Mouse (Mus musculus) heart, postnatal 25 days (tissue): ENCODE measurements around the gene Ppl. TPM values are rescaled to one million over a fixed set of nuclear protein-coding genes. Genes with fewer than 3 reads are reported as not detected.

Source experiments
- DNase-seq: peaks from one replicate; pipeline ENCODE4 v3.0.0; 2022; ENCODE audit warnings: low spot score
- intact Hi-C: fragments of 180-260 bp; cut with DNase I; formaldehyde crosslinking; loops from one replicate; pipeline ENCODE4 v1.15.1; 2025
- total RNA-seq, 2 experiments: library from RNA; stranded (reverse); gene quantifications; 2 replicates each; pipeline ENCODE4 v1.2.3; 2021

Ppl gene
- total RNA-seq, 2 experiments from 2014 or later: 3.8 to 5.0 TPM

GRCm38 (mm10) chr16:5131251-5131922, 834 bp downstream of the Ppl start:
- DNase-seq: no peak
- intact Hi-C loops: no loop called here

DNA sequence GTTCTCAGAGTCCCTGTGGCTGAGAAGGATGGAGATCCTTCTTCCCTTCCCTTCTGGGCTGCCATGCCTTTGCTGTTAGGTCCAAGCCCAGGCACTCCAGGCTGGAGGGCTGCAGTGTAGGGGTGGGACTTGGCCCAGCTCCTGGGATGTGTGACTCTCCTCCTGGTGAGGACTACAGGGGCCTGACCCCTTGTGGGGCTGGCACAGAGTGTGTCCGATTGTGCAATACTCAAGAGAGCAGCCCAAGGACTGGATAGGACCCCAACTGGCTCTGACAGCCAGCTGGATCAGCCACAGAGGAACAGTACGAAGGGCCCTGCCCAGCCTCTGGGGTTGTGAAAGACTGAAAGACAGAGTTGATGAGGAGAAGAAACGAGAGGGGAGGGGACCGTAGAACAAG, 1.5 kb downstream of the Ppl start:
- intact Hi-C loops: no loop called here
- peak; percentile 88 for DNase-seq

DNA sequence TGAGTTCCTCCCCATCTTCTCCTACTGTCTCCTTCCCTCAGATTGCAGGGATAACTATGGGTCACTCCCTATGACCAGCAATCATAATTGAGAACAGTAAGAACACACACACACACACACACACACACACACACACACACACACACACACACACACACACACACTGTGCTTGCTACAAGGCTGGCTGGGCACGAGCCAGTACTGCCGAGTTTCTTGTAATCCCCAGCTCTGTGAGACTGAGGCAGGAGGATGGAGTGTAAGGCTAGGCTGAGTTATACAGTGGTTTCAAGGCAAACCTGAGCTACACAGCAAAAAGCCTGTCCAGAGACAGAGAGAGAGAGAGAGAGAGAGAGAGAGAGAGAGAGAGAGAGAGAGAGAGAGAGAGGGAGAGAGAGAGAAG, 2.0 kb downstream of the Ppl start:
- intact Hi-C loops: no loop called here
- DNase-seq: no peak

GRCm38 (mm10) chr16:5123476-5123875, 8.7 kb downstream of the Ppl start:
- intact Hi-C loops: no loop called here
- DNase-seq: no peak

DNA sequence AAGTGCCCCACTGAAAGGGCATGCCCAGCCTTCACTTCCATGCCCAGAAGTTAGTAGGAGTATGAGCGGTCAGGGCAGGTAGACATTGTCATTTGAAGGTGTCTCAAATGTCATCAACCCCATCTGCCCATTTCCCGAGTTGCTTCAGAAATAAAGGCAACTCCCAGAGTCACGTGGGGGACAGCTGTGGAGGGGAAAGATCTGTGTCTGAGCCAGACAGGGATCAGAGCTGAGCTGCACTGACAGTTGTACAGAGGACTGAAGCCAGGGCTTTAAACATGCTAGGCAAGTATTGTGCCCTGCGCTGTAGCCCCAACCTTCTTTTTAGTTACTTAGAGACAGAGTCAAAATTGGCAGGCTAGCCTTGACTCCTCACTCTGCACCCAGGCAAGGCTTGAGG, 12.4 kb downstream of the Ppl start:
- intact Hi-C loops: no loop called here
- DNase-seq: no peak

GRCm38 (mm10) chr16:5119385-5119784, 12.8 kb downstream of the Ppl start:
- intact Hi-C loops: no loop called here

GRCm38 (mm10) chr16:5113582-5113981, 18.6 kb downstream of the Ppl start:
- DNase-seq: no peak
- intact Hi-C loops: no loop called here

More at GRCm38 (mm10) chr16:5119385-5119784, 12.8 kb downstream of the Ppl start:
- DNase-seq: no peak

DNA sequence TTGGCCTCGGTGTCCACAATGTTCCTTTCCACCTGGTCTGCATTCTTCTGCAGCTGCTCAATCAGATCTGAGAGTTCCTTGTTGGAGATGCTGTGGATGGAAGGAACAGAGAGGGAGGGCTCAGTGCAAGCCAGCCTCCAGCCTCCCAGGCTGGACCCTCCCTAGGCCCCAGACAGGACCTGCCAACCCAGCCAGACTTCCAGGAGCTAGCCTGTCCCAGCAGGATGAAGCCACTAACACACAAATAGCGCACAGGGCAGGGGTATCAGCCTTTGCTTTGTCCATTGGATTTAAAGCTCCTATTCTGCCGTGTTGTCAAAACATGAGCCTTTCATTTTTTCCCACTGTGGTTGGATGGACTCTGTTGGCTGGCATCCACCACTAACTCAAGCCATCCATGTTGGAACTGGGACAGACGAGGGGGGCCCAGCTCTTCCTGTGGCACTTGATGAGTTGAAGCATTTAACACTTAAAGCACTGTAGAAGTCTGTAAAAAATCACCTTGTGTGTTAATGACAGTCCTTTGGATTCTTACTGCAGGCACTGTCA, 19.1 kb downstream of the Ppl start:
- intact Hi-C loops: no loop called here
- no peak for DNase-seq

GRCm38 (mm10) chr16:5111021-5111420, 21.2 kb downstream of the Ppl start:
- DNase-seq: no peak
- intact Hi-C loops: no loop called here

DNA sequence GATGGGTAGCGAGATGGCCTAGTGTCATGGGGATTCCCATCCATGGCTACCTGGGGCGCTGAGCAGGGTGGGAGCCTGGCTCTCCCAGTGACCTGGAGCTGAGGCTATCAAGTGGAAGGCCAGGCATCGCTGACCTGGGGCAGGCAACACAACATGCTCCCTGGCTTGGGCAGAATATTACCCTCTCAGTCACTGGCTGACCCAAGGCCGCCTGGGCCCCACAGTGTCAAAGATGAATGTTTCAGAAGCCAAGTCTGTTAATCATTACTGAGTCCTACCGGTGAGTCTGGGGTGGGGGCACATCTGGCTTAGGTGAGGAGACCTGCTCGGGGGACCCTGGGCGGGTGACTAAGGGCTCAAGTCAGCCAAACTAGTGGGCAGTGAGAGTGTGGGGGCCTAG, 22.3 kb downstream of the Ppl start:
- intact Hi-C loops: no loop called here
- DNase-seq: no peak

GRCm38 (mm10) chr16:5101000-5101399, 31.2 kb downstream of the Ppl start:
- no peak for DNase-seq
- intact Hi-C loops: no loop called here

DNA sequence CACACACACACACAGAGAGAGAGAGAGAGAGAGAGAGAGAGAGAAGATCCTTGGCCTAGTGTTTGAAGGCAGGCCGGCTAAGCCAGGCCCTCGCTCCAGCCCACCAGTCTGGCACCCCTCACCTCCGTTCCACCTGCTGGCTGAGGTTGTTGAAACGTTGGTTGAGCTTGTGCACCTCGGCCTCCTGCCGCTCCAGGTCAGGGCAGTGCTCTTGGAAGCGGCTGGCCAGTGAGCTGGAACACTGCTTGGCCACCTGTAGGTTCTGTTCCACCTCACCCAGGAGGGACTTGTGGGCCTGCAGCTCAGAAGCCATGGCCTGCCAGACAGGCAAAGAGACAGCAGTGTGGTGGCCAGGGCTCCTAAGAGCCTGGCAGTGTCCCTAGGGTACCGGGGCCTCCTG, 35.7 kb downstream of the Ppl start:
- DNase-seq: no peak
- intact Hi-C loops: no loop called here

DNA sequence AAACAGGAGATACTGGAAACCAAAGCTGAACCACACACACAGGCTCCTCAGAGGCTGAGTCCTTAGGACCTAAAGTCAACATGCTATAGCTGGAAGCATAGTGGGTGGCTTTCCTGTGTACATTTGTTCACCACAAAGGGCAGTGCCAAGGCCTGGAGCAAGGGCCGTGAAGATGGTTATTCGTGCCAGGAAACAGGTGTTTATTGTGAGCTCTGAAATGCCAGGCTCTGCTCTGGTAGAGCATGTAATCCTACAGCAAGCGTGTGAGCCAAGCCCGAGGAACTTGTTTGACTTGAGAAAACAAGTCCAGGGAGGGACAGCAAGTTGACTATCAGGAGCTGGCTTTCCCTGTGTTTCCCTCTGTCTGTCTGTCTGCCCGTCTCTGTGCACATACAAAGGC, 38.9 kb downstream of the Ppl start:
- intact Hi-C loops: no loop called here
- no peak for DNase-seq

DNA sequence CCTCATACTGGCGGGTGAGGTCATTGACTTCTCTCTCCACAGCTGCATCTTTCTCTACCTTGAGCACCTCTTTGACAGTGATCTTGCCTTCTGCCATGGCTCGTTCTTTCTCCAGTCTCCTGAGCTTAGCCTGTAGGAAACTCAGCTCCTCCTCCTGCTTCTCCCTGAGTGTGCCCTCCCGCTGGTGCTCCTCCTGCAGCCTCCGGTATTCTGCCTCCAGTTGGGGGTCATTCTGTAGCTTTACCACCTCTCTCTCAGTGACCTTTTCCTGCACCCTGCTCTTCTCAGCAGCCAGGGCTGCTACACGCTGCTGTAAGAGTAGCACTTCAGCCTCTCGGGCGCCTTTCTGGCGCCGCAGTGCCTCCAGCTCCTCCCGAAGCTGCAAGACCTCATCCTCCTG, 43.2 kb downstream of the Ppl start:
- intact Hi-C loops: no loop called here
- no peak for DNase-seq

- intact Hi-C loops: no loop called here
- no peak for DNase-seq
These were observed 46.0 kb downstream of the Ppl start for GRCm38 (mm10) chr16:5086179-5086578.

DNA sequence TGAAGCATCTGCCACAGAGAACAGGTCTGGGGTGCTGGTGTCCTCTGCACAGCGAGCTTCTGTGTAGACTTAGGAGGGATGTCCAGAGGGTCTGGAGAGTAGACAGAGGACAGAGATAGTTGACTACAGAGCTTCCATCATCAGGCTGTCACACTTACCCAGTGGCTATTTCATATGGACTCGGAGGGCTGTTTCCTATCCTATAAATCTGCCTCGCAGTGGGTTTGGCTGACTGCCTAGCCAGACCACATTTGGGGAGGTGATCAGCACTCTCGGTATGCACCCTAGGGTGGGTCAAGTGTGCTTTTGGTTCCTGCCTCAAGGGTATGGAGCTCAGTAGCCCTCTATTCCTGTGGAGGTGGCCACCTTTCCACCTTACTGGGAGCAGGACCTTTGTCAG, 47.0 kb downstream of the Ppl start:
- intact Hi-C loops: no loop called here
- no peak for DNase-seq

GRCm38 (mm10) chr16:5074341-5074740, 57.9 kb downstream of the Ppl start:
- no peak for DNase-seq
- intact Hi-C loops: no loop called here

DNA sequence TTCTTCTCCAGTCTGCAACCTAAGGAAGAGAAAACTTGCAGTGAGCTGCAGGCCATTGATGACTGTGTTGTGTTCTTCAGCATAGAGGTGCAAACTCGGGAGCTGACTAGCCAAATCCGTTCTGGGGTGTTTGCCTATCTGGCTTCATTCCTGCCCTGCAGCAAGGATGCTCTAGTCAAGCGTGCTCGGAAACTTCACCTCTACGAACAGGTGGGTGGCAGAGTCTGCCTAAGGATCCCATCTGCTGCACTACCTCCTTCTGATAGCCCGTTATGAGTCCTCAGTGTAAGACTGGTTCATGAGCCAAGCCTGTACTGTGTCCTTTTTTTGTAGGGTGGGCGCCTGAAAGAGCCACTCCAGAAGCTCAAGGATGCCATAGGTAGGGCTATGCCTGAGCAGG, 60.2 kb downstream of the Ppl start:
- intact Hi-C loops: no loop called here
- no peak for DNase-seq

GRCm38 (mm10) chr16:5070321-5070720, 61.9 kb downstream of the Ppl start:
- intact Hi-C loops: no loop called here
- DNase-seq: no peak

DNA sequence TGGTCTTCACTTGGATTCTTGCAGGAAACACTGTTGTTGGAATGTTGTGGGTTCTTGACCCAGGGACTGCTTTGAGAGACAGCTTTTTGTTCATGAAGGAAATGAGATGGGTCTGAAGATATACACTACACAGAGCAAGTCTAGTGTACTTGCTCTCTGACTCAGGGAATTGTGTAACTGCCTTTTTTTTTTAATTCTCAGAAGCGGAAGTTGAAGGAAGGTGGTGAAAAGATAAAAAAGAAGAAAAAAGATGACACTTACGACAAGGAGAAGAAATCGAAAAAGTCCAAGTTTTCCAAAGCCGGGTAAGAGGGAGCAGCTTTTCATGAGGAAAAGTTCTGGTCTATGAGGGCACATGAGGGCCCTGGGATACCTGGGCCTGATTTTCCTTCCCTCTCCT, 68.7 kb downstream of the Ppl start:
- intact Hi-C loops: no loop called here
- DNase-seq: no peak

- intact Hi-C loops: loop anchor here (5.0 kb wide), 1 partner anchor 84 kb away; no protein-coding TSS in a partner anchor
- no peak for DNase-seq
These were observed 74.1 kb downstream of the Ppl start for GRCm38 (mm10) chr16:5058114-5058513.
